Mouse (Mus musculus) urinary bladder, adult 18-20 months (tissue): Measurements from ENCODE around the gene Retreg2.

ENCODE experiments used
- DNase-seq, 2 experiments: peaks; one replicate each; pipeline ENCODE4 v3.0.0; 2022; ENCODE audit warnings: low spot score in 2 of 2, mixed read lengths in 2 of 2

Gene Retreg2

GRCm38 (mm10) chr1:75168472-75169464, 26.2 kb downstream of the Retreg2 start, which contains the start of gene Zfand2b:
Zfand2b (plus strand) TSS chr1:75168646.
- DNase-seq: peak; percentile 97 to 100

- peak in 1 of 2 experiments; percentile 39 for DNase-seq
Observed at GRCm38 (mm10) chr1:75179334-75180104, 36.9 kb downstream of the Retreg2 start.

GRCm38 (mm10) chr1:75180105-75180590, 37.6 kb downstream of the Retreg2 start, which contains the start of gene Abcb6:
Abcb6 (minus strand) TSS chr1:75180392.
- peak; percentile 74 to 75 for DNase-seq

- DNase-seq: no peak
Observed at GRCm38 (mm10) chr1:75180741-75181140, 38.2 kb downstream of the Retreg2 start.

GRCm38 (mm10) chr1:75181377-75181870, 38.8 kb downstream of the Retreg2 start:
- DNase-seq: no peak

- no peak for DNase-seq
Observed at GRCm38 (mm10) chr1:75182160-75182559, 39.6 kb downstream of the Retreg2 start.

GRCm38 (mm10) chr1:75185495-75185894, 42.9 kb downstream of the Retreg2 start:
- no peak for DNase-seq

GRCm38 (mm10) chr1:75187126-75187525, 44.5 kb downstream of the Retreg2 start:
- DNase-seq: no peak

GRCm38 (mm10) chr1:75187914-75188483, 45.4 kb downstream of the Retreg2 start:
- no peak for DNase-seq

GRCm38 (mm10) chr1:75190577-75190976, 48.0 kb downstream of the Retreg2 start:
- DNase-seq: no peak

- DNase-seq: no peak
Observed at GRCm38 (mm10) chr1:75191258-75191621, 48.7 kb downstream of the Retreg2 start.

- DNase-seq: peak; percentile 86 to 96
Observed at GRCm38 (mm10) chr1:75191622-75192402, 49.2 kb downstream of the Retreg2 start, which contains the start of the genes Ankzf1 and Atg9a. Ankzf1 (plus strand) TSS chr1:75192151. Atg9a (minus strand) TSS chr1:75192196.

GRCm38 (mm10) chr1:75192452-75192851, 49.9 kb downstream of the Retreg2 start:
- DNase-seq: peak in 1 of 2 experiments; percentile 33
